Mouse (Mus musculus): ENCODE measurements at regions not wholly inside any gene's neighbourhood (a gene's known extent, or its start where the extent isn't known, plus 50 kb on each side); places are given as distances from the start of the nearest gene placed in this dataset.

- in situ Hi-C loops (cut with MboI; ENCODE audit: low pct_unique_long_range_greater_than_20kb in 1 of 2, low sequenced_read_pairs in 2 of 2, unreplicated experiment in 1 of 2) = no loop called here
These were observed 81.3 kb downstream of the Hsd17b3 start for GRCm38 (mm10) chr13:64007688-64008087.

- in situ Hi-C loops (cut with MboI; ENCODE audit: low pct_unique_long_range_greater_than_20kb in 1 of 2, low sequenced_read_pairs in 2 of 2, unreplicated experiment in 1 of 2) = no loop called here
These were observed 86.0 kb downstream of the Hsd17b3 start for GRCm38 (mm10) chr13:64002945-64003459.

GRCm38 (mm10) chr13:64000303-64000702, 88.7 kb downstream of the Hsd17b3 start:
- in situ Hi-C loops (cut with MboI; ENCODE audit: low pct_unique_long_range_greater_than_20kb in 1 of 2, low sequenced_read_pairs in 2 of 2, unreplicated experiment in 1 of 2) = no loop called here

- in situ Hi-C loops (cut with MboI; ENCODE audit: low pct_unique_long_range_greater_than_20kb in 1 of 2, low sequenced_read_pairs in 2 of 2, unreplicated experiment in 1 of 2) = loop anchor here in 1 of 2 experiments (10.0 kb wide), 1 partner anchor 1154 kb away; no protein-coding TSS in a partner anchor
These were observed 90.4 kb downstream of the Hsd17b3 start for GRCm38 (mm10) chr13:63998647-63999046.

- in situ Hi-C loops (cut with MboI; ENCODE audit: low pct_unique_long_range_greater_than_20kb in 1 of 2, low sequenced_read_pairs in 2 of 2, unreplicated experiment in 1 of 2) = loop anchor here in 1 of 2 experiments (10.0 kb wide), 1 partner anchor 1149 kb away; no protein-coding TSS in a partner anchor
These were observed 95.1 kb downstream of the Hsd17b3 start for GRCm38 (mm10) chr13:63993857-63994477.

GRCm38 (mm10) chr13:63992989-63993388, 96.0 kb downstream of the Hsd17b3 start:
- in situ Hi-C loops (cut with MboI; ENCODE audit: low pct_unique_long_range_greater_than_20kb in 1 of 2, low sequenced_read_pairs in 2 of 2, unreplicated experiment in 1 of 2) = loop anchor here in 1 of 2 experiments (10.0 kb wide), 1 partner anchor 1148 kb away; no protein-coding TSS in a partner anchor

GRCm38 (mm10) chr13:63990480-63990958, 98.5 kb downstream of the Hsd17b3 start:
- in situ Hi-C loops (cut with MboI; ENCODE audit: low pct_unique_long_range_greater_than_20kb in 1 of 2, low sequenced_read_pairs in 2 of 2, unreplicated experiment in 1 of 2) = loop anchor here in 1 of 2 experiments (10.0 kb wide), 1 partner anchor 1146 kb away; no protein-coding TSS in a partner anchor

- in situ Hi-C loops (cut with MboI; ENCODE audit: low pct_unique_long_range_greater_than_20kb in 1 of 2, low sequenced_read_pairs in 2 of 2, unreplicated experiment in 1 of 2) = loop anchor here in 1 of 2 experiments (10.0 kb wide), 1 partner anchor 1145 kb away; no protein-coding TSS in a partner anchor
These were observed 99.3 kb downstream of the Hsd17b3 start for GRCm38 (mm10) chr13:63989769-63990168.

GRCm38 (mm10) chr13:63988263-63988662, 100.8 kb downstream of the Hsd17b3 start:
- in situ Hi-C loops (cut with MboI; ENCODE audit: low pct_unique_long_range_greater_than_20kb in 1 of 2, low sequenced_read_pairs in 2 of 2, unreplicated experiment in 1 of 2) = no loop called here

GRCm38 (mm10) chr13:63986681-63987080, 102.3 kb downstream of the Hsd17b3 start:
- in situ Hi-C loops (cut with MboI; ENCODE audit: low pct_unique_long_range_greater_than_20kb in 1 of 2, low sequenced_read_pairs in 2 of 2, unreplicated experiment in 1 of 2) = no loop called here

- in situ Hi-C loops (cut with MboI; ENCODE audit: low pct_unique_long_range_greater_than_20kb in 1 of 2, low sequenced_read_pairs in 2 of 2, unreplicated experiment in 1 of 2) = no loop called here
These were observed 103.4 kb downstream of the Hsd17b3 start for GRCm38 (mm10) chr13:63985590-63985989.

GRCm38 (mm10) chr13:63985086-63985485, 103.9 kb downstream of the Hsd17b3 start:
- in situ Hi-C loops (cut with MboI; ENCODE audit: low pct_unique_long_range_greater_than_20kb in 1 of 2, low sequenced_read_pairs in 2 of 2, unreplicated experiment in 1 of 2) = no loop called here

GRCm38 (mm10) chr13:63980012-63980691, 108.9 kb downstream of the Hsd17b3 start:
- in situ Hi-C loops (cut with MboI; ENCODE audit: low pct_unique_long_range_greater_than_20kb in 1 of 2, low sequenced_read_pairs in 2 of 2, unreplicated experiment in 1 of 2) = no loop called here

GRCm38 (mm10) chr13:63979581-63979980, 109.4 kb downstream of the Hsd17b3 start:
- in situ Hi-C loops (cut with MboI; ENCODE audit: low pct_unique_long_range_greater_than_20kb in 1 of 2, low sequenced_read_pairs in 2 of 2, unreplicated experiment in 1 of 2) = no loop called here

GRCm38 (mm10) chr13:63969907-63970306, 119.1 kb downstream of the Hsd17b3 start:
- in situ Hi-C loops (cut with MboI; ENCODE audit: low pct_unique_long_range_greater_than_20kb in 1 of 2, low sequenced_read_pairs in 2 of 2, unreplicated experiment in 1 of 2) = no loop called here

GRCm38 (mm10) chr13:63968623-63969022, 120.4 kb downstream of the Hsd17b3 start:
- in situ Hi-C loops (cut with MboI; ENCODE audit: low pct_unique_long_range_greater_than_20kb in 1 of 2, low sequenced_read_pairs in 2 of 2, unreplicated experiment in 1 of 2) = no loop called here

- in situ Hi-C loops (cut with MboI; ENCODE audit: low pct_unique_long_range_greater_than_20kb in 1 of 2, low sequenced_read_pairs in 2 of 2, unreplicated experiment in 1 of 2) = no loop called here
These were observed 131.9 kb downstream of the Hsd17b3 start for GRCm38 (mm10) chr13:63957098-63957497.

GRCm38 (mm10) chr13:63954305-63954704, 134.7 kb downstream of the Hsd17b3 start:
- in situ Hi-C loops (cut with MboI; ENCODE audit: low pct_unique_long_range_greater_than_20kb in 1 of 2, low sequenced_read_pairs in 2 of 2, unreplicated experiment in 1 of 2) = no loop called here
